Mouse (Mus musculus): Measurements from ENCODE around the gene Taz.

Taz gene

GRCm38 (mm10) chrX:74281041-74281731 lies 526 bp upstream of the Taz start:
- no peak for DNase-seq (ENCODE audit: inconsistent ontology term)

GRCm38 (mm10) chrX:74282395-74283091 lies 831 bp downstream of the Taz start:
- peak; percentile 87 for DNase-seq (ENCODE audit: inconsistent ontology term)

GRCm38 (mm10) chrX:74283092-74283437 lies 1.4 kb downstream of the Taz start:
- DNase-seq (ENCODE audit: inconsistent ontology term), result no peak

- no peak for DNase-seq (ENCODE audit: inconsistent ontology term)
Observed at GRCm38 (mm10) chrX:74293431-74293830, 11.7 kb downstream of the Taz start.

- DNase-seq (ENCODE audit: inconsistent ontology term), result peak; percentile 95
Observed at GRCm38 (mm10) chrX:74296538-74297448, 15.1 kb downstream of the Taz start, which contains the start of gene Atp6ap1. Gene Atp6ap1 (plus strand): TSS chrX:74297097.

- DNase-seq (ENCODE audit: inconsistent ontology term), result no peak
Observed at GRCm38 (mm10) chrX:74298348-74298747, 16.6 kb downstream of the Taz start.

GRCm38 (mm10) chrX:74299721-74300120 lies 18.0 kb downstream of the Taz start:
- no peak for DNase-seq (ENCODE audit: inconsistent ontology term)

- peak; percentile 92 for DNase-seq (ENCODE audit: inconsistent ontology term)
Observed at GRCm38 (mm10) chrX:74304867-74305700, 23.4 kb downstream of the Taz start, which contains the start of gene Gdi1. Gene Gdi1 (plus strand): TSS chrX:74304998.

GRCm38 (mm10) chrX:74312540-74313464 lies 31.1 kb downstream of the Taz start, which contains the start of gene Fam50a:
Gene Fam50a (plus strand): TSS chrX:74313033.
- peak; percentile 83 for DNase-seq (ENCODE audit: inconsistent ontology term)

- DNase-seq (ENCODE audit: inconsistent ontology term), result peak; percentile 85
Observed at GRCm38 (mm10) chrX:74328725-74329161, 47.0 kb downstream of the Taz start, which contains the start of gene Plxna3. Gene Plxna3 (plus strand): TSS chrX:74329066.

- no peak for DNase-seq (ENCODE audit: inconsistent ontology term)
Observed at GRCm38 (mm10) chrX:74329215-74329671, 47.5 kb downstream of the Taz start.

GRCm38 (mm10) chrX:74330166-74330930 lies 48.6 kb downstream of the Taz start:
- no peak for DNase-seq (ENCODE audit: inconsistent ontology term)
